Mouse (Mus musculus) heart, postnatal 0 days (tissue): ENCODE results near the gene Shoc2.

Source experiments
- CTCF ChIP-seq: IDR thresholded peaks from 2 replicates; pipeline ENCODE4 v1.5.1; 2016; ENCODE audit warnings: antibody characterized with exemption, control low read depth, low read depth
- EP300 ChIP-seq: IDR thresholded peaks from 2 replicates; pipeline ENCODE4 v1.6.1; 2016; ENCODE audit warnings: antibody characterized with exemption, low read depth

- TF ChIP-seq CTCF (no peak), EP300 (no peak)
Measured at GRCm38 (mm10) chr19:53957513-53957912, 13.4 kb downstream of the Shoc2 start.
